8 mouse cellular contexts compared by ENCODE assay signal in the genomic region with DNA sequence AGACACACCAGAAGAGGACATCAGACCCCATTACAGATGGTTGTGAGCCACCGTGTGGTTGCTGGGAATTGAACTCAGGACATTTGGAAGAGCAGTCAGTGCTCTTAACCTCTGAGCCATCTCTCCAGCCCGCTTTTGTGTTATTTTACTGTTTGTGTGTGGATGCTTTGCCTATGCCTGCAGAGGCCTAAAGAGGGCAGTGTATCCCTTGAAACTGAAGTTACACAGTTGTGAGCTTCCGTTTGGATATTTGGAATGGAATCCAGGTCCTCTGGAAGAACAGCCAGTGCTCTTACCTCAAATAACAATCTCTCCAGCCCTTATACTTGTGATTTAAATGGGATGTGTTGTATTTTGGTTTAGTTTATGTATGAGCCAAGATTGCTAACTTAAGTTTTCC.
DNase-seq lines count a peak whose midpoint lies in the region; ATAC-seq and TF ChIP-seq lines count a peak whose summit lies in the region.
"Not testable (repeated sequence)": the region's sequence is repeated elsewhere in the genome, so short reads cannot be mapped to it uniquely, and the experiment has no call there.

No protein-coding gene starts in this region.

- H3K27me3 ChIP-seq in CH12.LX (replicated peaks); embryonic facial prominence, embryonic 14.5 days (replicated peaks; ENCODE audit: control insufficient read depth, insufficient read depth, low read length); liver, embryonic 14.5 days (ENCODE audit: control insufficient read depth, insufficient read depth, low read length): not testable (repeated sequence)

- dilution Hi-C loops in CH12.LX (cut with MboI; ENCODE audit: extremely low pct_ligation_motif_present, extremely low pct_unique_long_range_greater_than_20kb, low sequenced_read_pairs): not testable (repeated sequence)

- not testable (repeated sequence) for H3K4me3 ChIP-seq in CH12.LX (replicated peaks in 1 of 3; ENCODE audit: low read depth in 2 of 3, low read length in 2 of 3, poor library complexity in 1 of 3); embryonic facial prominence, embryonic 14.5 days (ENCODE audit: low read depth, low read length); liver, embryonic 14.5 days (ENCODE audit: insufficient read depth in 1 of 2, low read depth in 2 of 2, low read length in 2 of 2)

- in situ Hi-C loops in CH12.LX (cut with MboI; ENCODE audit: low pct_ligation_motif_present, low pct_unique_long_range_greater_than_20kb, low sequenced_read_pairs): loop anchor here (10.0 to 25.0 kb wide), 2 partner anchors 129 to 609 kb away; no protein-coding TSS in a partner anchor

- not testable (repeated sequence) for H3K9me3 ChIP-seq in CH12.LX (replicated peaks; ENCODE audit: low read length); embryonic facial prominence, embryonic 14.5 days (ENCODE audit: control insufficient read depth, low read length); liver, embryonic 14.5 days (ENCODE audit: control insufficient read depth, low read length)

- TF ChIP-seq CTCF in CH12.LX (conservative IDR thresholded peaks at IDR 0.05 in 1 of 2, IDR thresholded peaks at IDR 0.05 in 1 of 2; ENCODE audit: low read depth in 2 of 2, low read length in 2 of 2): peak; percentile 12 to 72; a peak in 3 of 4 replicates
- TF ChIP-seq CTCF in liver, embryonic 14.5 days (IDR thresholded peaks at IDR 0.05; ENCODE audit: low read depth): peak; percentile 58

- not testable (repeated sequence) for TF ChIP-seq POLR2A in CH12.LX (IDR thresholded peaks at IDR 0.05; ENCODE audit: low read depth, low read length)

- TF ChIP-seq RAD21 in CH12.LX (IDR thresholded peaks at IDR 0.05; ENCODE audit: low read depth, low read length): peak; percentile 75

- H3K9ac ChIP-seq in CH12.LX (ENCODE audit: insufficient read depth, low read depth); embryonic facial prominence, embryonic 14.5 days (ENCODE audit: low read depth, low read length); liver, embryonic 14.5 days (replicated peaks): not testable (repeated sequence)

- not testable (repeated sequence) for H3K79me2 ChIP-seq in CH12.LX (replicated peaks; ENCODE audit: control insufficient read depth, extremely low read depth, insufficient read depth, poor library complexity, severe bottlenecking)

- not testable (repeated sequence) for ATAC-seq in embryonic facial prominence, embryonic 14.5 days (ENCODE audit: low read depth); liver, embryonic 14.5 days (ENCODE audit: insufficient read depth)

- WGBS in embryonic facial prominence, embryonic 14.5 days: 63% methylated on average over 3 of the region's 3 CpGs
- 81% methylated on average over 3 of the region's 3 CpGs for WGBS in liver, embryonic 14.5 days (ENCODE audit: insufficient replicate concordance)

- DNase-seq in CH12.LX (ENCODE audit: extremely low read depth): peak; percentile 33
- peak; percentile 71 for DNase-seq in ZHBTc4 (ENCODE audit: low read depth, low spot score)
- peak; percentile 43 for DNase-seq in embryonic facial prominence, embryonic 14.5 days (ENCODE audit: low spot score)
- DNase-seq in heart, adult 8-10 months (ENCODE audit: low spot score): peak; percentile 47
- peak; percentile 34 for DNase-seq in kidney, adult 9 months
- DNase-seq in liver, embryonic 14.5 days (ENCODE audit: low read depth in 3 of 3, low spot score in 3 of 3): not testable (repeated sequence)
- DNase-seq in mesoderm, embryonic 11.5 days (ENCODE audit: low read depth, low spot score): peak; percentile 25
- DNase-seq in testis, postnatal 10 days (ENCODE audit: low spot score): peak; percentile 47

- peaks cover 5 to 47% of the 10 kb centered on the region in 2 experiments; a peak in 3 of 4 replicates for H3K4me1 ChIP-seq in CH12.LX (ENCODE audit: control insufficient read depth in 1 of 2, insufficient read depth in 2 of 2)
- H3K4me1 ChIP-seq in embryonic facial prominence, embryonic 14.5 days (ENCODE audit: control insufficient read depth, insufficient read depth, low read length): not testable (repeated sequence)
- peaks cover 10 to 18% of the 10 kb centered on the region in 2 experiments for H3K4me1 ChIP-seq in liver, embryonic 14.5 days (replicated peaks; ENCODE audit: control insufficient read depth in 2 of 2, insufficient read depth in 2 of 2, low read length in 1 of 2)

- H3K4me2 ChIP-seq in CH12.LX (ENCODE audit: insufficient read depth, low read depth, poor library complexity, severe bottlenecking); embryonic facial prominence, embryonic 14.5 days (ENCODE audit: low read depth, low read length); liver, embryonic 14.5 days (ENCODE audit: low read depth): not testable (repeated sequence)

- H3K36me3 ChIP-seq in CH12.LX (replicated peaks in 1 of 2; ENCODE audit: control insufficient read depth in 1 of 2, insufficient read depth in 1 of 2, low read length in 1 of 2): peaks cover 65 to 89% of the 10 kb centered on the region in 2 experiments
- H3K36me3 ChIP-seq in embryonic facial prominence, embryonic 14.5 days (ENCODE audit: control insufficient read depth, insufficient read depth, low read length): peaks cover 83% of the 10 kb centered on the region
- peaks cover 80% of the 10 kb centered on the region for H3K36me3 ChIP-seq in liver, embryonic 14.5 days (replicated peaks; ENCODE audit: control insufficient read depth, insufficient read depth, low read depth)

- not testable (repeated sequence) for H3K27ac ChIP-seq in CH12.LX (ENCODE audit: insufficient read depth, low read depth); embryonic facial prominence, embryonic 14.5 days (replicated peaks; ENCODE audit: low read depth, low read length); liver, embryonic 14.5 days

- TF ChIP-seq EP300 in CH12.LX (IDR thresholded peaks at IDR 0.05; ENCODE audit: low read length); liver, embryonic 14.5 days (IDR thresholded peaks at IDR 0.05; ENCODE audit: low read depth): not testable (repeated sequence)

TF ChIP-seq in CH12.LX, 34 proteins besides CTCF, POLR2A, EP300 and RAD21:
- TF ChIP-seq CHD1 (IDR thresholded peaks at IDR 0.05; ENCODE audit: low read depth, low read length) (peak; percentile 9; the same call in 1 of the 2 replicates), SMC3 (IDR thresholded peaks at IDR 0.05; ENCODE audit: low read depth, low read length) (peak; percentile 69)
